Mouse (Mus musculus): ENCODE measurements around the gene Zbtb7b. TPM values are rescaled to one million over a fixed set of nuclear protein-coding genes. Genes with fewer than 3 reads are reported as not detected.

Gene Zbtb7b
- polyA plus RNA-seq, 1 experiment from 2014 or later, result 0.39 TPM

GRCm38 (mm10) chr3:89348911-89349868 is 45.4 kb downstream of the Zbtb7b start:
- peak overlapping the region; percentile 79 for H3K27ac ChIP-seq (replicated peaks)
- H3K4me1 ChIP-seq, result peaks cover 37% of the 10 kb centered on the region
- peak; percentile 41 for DNase-seq (ENCODE audit: low spot score)
- peaks cover 59% of the 10 kb centered on the region for H3K27me3 ChIP-seq (ENCODE audit: low read depth, poor library complexity, severe bottlenecking)
- H3K9me3 ChIP-seq (replicated peaks), result no peaks in the 10 kb centered on the region
- H3K36me3 ChIP-seq, result peaks cover 19% of the 10 kb centered on the region; the same call in 1 of the 2 replicates
- under 1% methylated on average over 38 of the region's 38 CpGs for WGBS
- peak overlapping the region; percentile 64 for H3K4me3 ChIP-seq

- H3K27ac ChIP-seq (replicated peaks), result no peak overlapping the region
- H3K4me3 ChIP-seq, result 0 out of 2 replicates have a peak overlapping the region, but pooled peaks have one; percentile 64
- WGBS, result 43% methylated on average over 1 of the region's 1 CpGs
- H3K4me1 ChIP-seq, result peaks cover 37% of the 10 kb centered on the region
- no peaks in the 10 kb centered on the region for H3K9me3 ChIP-seq (replicated peaks)
- H3K36me3 ChIP-seq, result peaks cover 32% of the 10 kb centered on the region
- DNase-seq (ENCODE audit: low spot score), result no peak
- peaks cover 56% of the 10 kb centered on the region for H3K27me3 ChIP-seq (ENCODE audit: low read depth, poor library complexity, severe bottlenecking)
Measured at GRCm38 (mm10) chr3:89347916-89348315, 46.7 kb downstream of the Zbtb7b start.

- H3K27me3 ChIP-seq (ENCODE audit: low read depth, poor library complexity, severe bottlenecking), result peaks cover 47% of the 10 kb centered on the region
Measured at GRCm38 (mm10) chr3:89346815-89347540, 47.6 kb downstream of the Zbtb7b start.

GRCm38 (mm10) chr3:89343279-89343678 is 51.3 kb downstream of the Zbtb7b start:
- no peaks in the 10 kb centered on the region for H3K9me3 ChIP-seq (replicated peaks)
- H3K4me3 ChIP-seq, result no peak overlapping the region
- H3K4me1 ChIP-seq, result peaks cover 32% of the 10 kb centered on the region
- H3K36me3 ChIP-seq, result peaks cover 42% of the 10 kb centered on the region
- peaks cover 25% of the 10 kb centered on the region for H3K27me3 ChIP-seq (ENCODE audit: low read depth, poor library complexity, severe bottlenecking)
- WGBS, result 92% methylated on average over 7 of the region's 7 CpGs
- no peak for DNase-seq (ENCODE audit: low spot score)
- H3K27ac ChIP-seq (replicated peaks), result no peak overlapping the region; the same call in 1 of the 2 replicates

More at GRCm38 (mm10) chr3:89346815-89347540, 47.6 kb downstream of the Zbtb7b start:
- Histone ChIP-seq H3K27ac (replicated peaks) (0 out of 2 replicates have a peak overlapping the region, but pooled peaks have one; percentile 3), H3K36me3 (peaks cover 39% of the 10 kb centered on the region), H3K4me3 (no peak overlapping the region), H3K4me1 (peaks cover 30% of the 10 kb centered on the region), H3K9me3 (replicated peaks) (no peaks in the 10 kb centered on the region)
- DNase-seq (ENCODE audit: low spot score), result no peak
- WGBS, result 83% methylated on average over 10 of the region's 10 CpGs

- Histone ChIP-seq H3K4me3 (no peak overlapping the region), H3K36me3 (peaks cover 39% of the 10 kb centered on the region), H3K4me1 (peaks cover 42% of the 10 kb centered on the region), H3K9me3 (replicated peaks) (no peaks in the 10 kb centered on the region), H3K27me3 (ENCODE audit: low read depth, poor library complexity, severe bottlenecking) (peaks cover 10% of the 10 kb centered on the region), H3K27ac (replicated peaks) (no peak overlapping the region)
- no peak for DNase-seq (ENCODE audit: low spot score)
- WGBS, result 93% methylated on average over 4 of the region's 4 CpGs
Measured at GRCm38 (mm10) chr3:89341794-89342193, 52.8 kb downstream of the Zbtb7b start.

- Histone ChIP-seq H3K4me1 (peaks cover 56% of the 10 kb centered on the region), H3K27me3 (ENCODE audit: low read depth, poor library complexity, severe bottlenecking) (peaks cover 12% of the 10 kb centered on the region), H3K4me3 (peak overlapping the region; percentile 50), H3K36me3 (peaks cover 36% of the 10 kb centered on the region), H3K27ac (replicated peaks) (peak overlapping the region; percentile 72), H3K9me3 (replicated peaks) (no peaks in the 10 kb centered on the region)
- 2% methylated on average over 11 of the region's 11 CpGs for WGBS
- DNase-seq (ENCODE audit: low spot score), result peak; percentile 88
Measured at GRCm38 (mm10) chr3:89340465-89340864, 54.1 kb downstream of the Zbtb7b start.

GRCm38 (mm10) chr3:89339416-89339815 is 55.2 kb downstream of the Zbtb7b start:
- peak; percentile 88 for DNase-seq (ENCODE audit: low spot score)
- Histone ChIP-seq H3K4me1 (peaks cover 62% of the 10 kb centered on the region), H3K27ac (replicated peaks) (peak overlapping the region; percentile 72; the same call in 1 of the 2 replicates), H3K9me3 (replicated peaks) (no peaks in the 10 kb centered on the region), H3K27me3 (ENCODE audit: low read depth, poor library complexity, severe bottlenecking) (peaks cover 23% of the 10 kb centered on the region), H3K36me3 (peaks cover 36% of the 10 kb centered on the region), H3K4me3 (peak overlapping the region; percentile 91; the same call in 1 of the 2 replicates)
- 27% methylated on average over 8 of the region's 8 CpGs for WGBS

- DNase-seq (ENCODE audit: low spot score), result peak; percentile 84
- peaks cover 37% of the 10 kb centered on the region for H3K27me3 ChIP-seq (ENCODE audit: low read depth, poor library complexity, severe bottlenecking)
- H3K4me1 ChIP-seq, result peaks cover 74% of the 10 kb centered on the region
- peaks cover 36% of the 10 kb centered on the region for H3K36me3 ChIP-seq
- H3K4me3 ChIP-seq, result peak within 1 kb of the TSS; percentile 91
- WGBS, result under 1% methylated on average over 44 of the region's 44 CpGs
- H3K27ac ChIP-seq (replicated peaks), result peak within 1 kb of the TSS; percentile 96
- no peaks in the 10 kb centered on the region for H3K9me3 ChIP-seq (replicated peaks)
Measured at GRCm38 (mm10) chr3:89337721-89338578, 56.6 kb downstream of the Zbtb7b start, which contains the start of gene Efna4. Gene Efna4, minus strand, starts transcription at chr3:89338028.

GRCm38 (mm10) chr3:89337062-89337720 is 57.4 kb downstream of the Zbtb7b start:
- DNase-seq (ENCODE audit: low spot score), result no peak
- Histone ChIP-seq H3K36me3 (peaks cover 31% of the 10 kb centered on the region), H3K4me3 (peak overlapping the region; percentile 91), H3K27me3 (ENCODE audit: low read depth, poor library complexity, severe bottlenecking) (peaks cover 45% of the 10 kb centered on the region), H3K4me1 (peaks cover 81% of the 10 kb centered on the region), H3K27ac (replicated peaks) (peak overlapping the region; percentile 96), H3K9me3 (replicated peaks) (no peaks in the 10 kb centered on the region)
- WGBS, result under 1% methylated on average over 20 of the region's 21 CpGs

- Histone ChIP-seq H3K27ac (replicated peaks) (peak overlapping the region; percentile 96), H3K27me3 (ENCODE audit: low read depth, poor library complexity, severe bottlenecking) (peaks cover 49% of the 10 kb centered on the region), H3K36me3 (peaks cover 26% of the 10 kb centered on the region), H3K4me3 (peak overlapping the region; percentile 91), H3K4me1 (peaks cover 88% of the 10 kb centered on the region), H3K9me3 (replicated peaks) (no peaks in the 10 kb centered on the region)
- WGBS, result 7% methylated on average over 6 of the region's 6 CpGs
- no peak for DNase-seq (ENCODE audit: low spot score)
Measured at GRCm38 (mm10) chr3:89336529-89336928, 58.0 kb downstream of the Zbtb7b start.

GRCm38 (mm10) chr3:89333053-89333452 is 61.5 kb downstream of the Zbtb7b start:
- peaks cover 81% of the 10 kb centered on the region for H3K4me1 ChIP-seq
- H3K4me3 ChIP-seq, result peak overlapping the region; percentile 5; the same call in 1 of the 2 replicates
- peaks cover 26% of the 10 kb centered on the region for H3K36me3 ChIP-seq
- 71% methylated on average over 11 of the region's 11 CpGs for WGBS
- no peaks in the 10 kb centered on the region for H3K9me3 ChIP-seq (replicated peaks)
- no peak for DNase-seq (ENCODE audit: low spot score)
- H3K27me3 ChIP-seq (ENCODE audit: low read depth, poor library complexity, severe bottlenecking), result peaks cover 76% of the 10 kb centered on the region
- H3K27ac ChIP-seq (replicated peaks), result peak overlapping the region; percentile 14; the same call in 1 of the 2 replicates

Data from midbrain, embryonic 10.5 days (tissue).